Mouse (Mus musculus) embryonic facial prominence, embryonic 10.5 days (tissue): ENCODE results near the gene Cbln3. TPM values are rescaled to one million over a fixed set of nuclear protein-coding genes. Genes with fewer than 3 reads are reported as not detected.

Source experiments
- DNase-seq: peaks from one replicate; pipeline ENCODE4 v3.0.0-alpha.2; 2017; ENCODE audit warnings: low spot score
- H3K27ac ChIP-seq: fragments of 300-500 bp; sonication (generic); replicated peaks from 2 replicates; pipeline ENCODE4 v1.5.1; 2016; ENCODE audit warnings: mild to moderate bottlenecking
- H3K27me3 ChIP-seq: fragments of 300-500 bp; sonication (generic); replicated peaks from 2 replicates; pipeline ENCODE4 v1.6.1; 2016; ENCODE audit warnings: low read depth, mild to moderate bottlenecking; ENCODE audit not compliant: poor library complexity, severe bottlenecking
- H3K36me3 ChIP-seq: fragments of 300-500 bp; sonication (generic); replicated peaks from 2 replicates; pipeline ENCODE4 v1.6.1; 2016; ENCODE audit warnings: mild to moderate bottlenecking, moderate library complexity
- H3K4me1 ChIP-seq: fragments of 300-500 bp; sonication (generic); 2 replicates; pipeline ENCODE4 v1.6.1; 2016
- H3K4me3 ChIP-seq: fragments of 300-500 bp; sonication (generic); 2 replicates; pipeline ENCODE4 v1.5.1; 2016; ENCODE audit warnings: mild to moderate bottlenecking, moderate library complexity
- H3K9me3 ChIP-seq: fragments of 300-500 bp; sonication (generic); 2 replicates; pipeline ENCODE4 v1.6.1; 2016; ENCODE audit warnings: mild to moderate bottlenecking
- WGBS: fragments of 180-500 bp; shearing (Covaris S2); methylation state at CpG from one replicate; pipeline ENCODE4 v1.1.7; 2016; 5-methylcytosine and 5-hydroxymethylcytosine counted together
- polyA plus RNA-seq: library from polyadenylated mRNA; unstranded; fragments of >200 nt; fragmentation: Nextera tagmentation; extraction: Ambion mirVana; gene quantifications from 2 replicates; pipeline ENCODE4 v1.2.1, GENCODE M21; 2016

The Cbln3 gene
- polyA plus RNA-seq, result 0.09 and 0.15 TPM in 2 replicates

GRCm38 (mm10) chr14:55884166-55884565, at the start of gene Cbln3:
Cbln3 (minus strand) TSS chr14:55884392.
- Histone ChIP-seq H3K4me1 (peaks cover 50% of the 10 kb centered on the region), H3K9me3 (no peaks in the 10 kb centered on the region), H3K4me3 (peak within 1 kb of the TSS; percentile 79), H3K36me3 (peaks cover 31% of the 10 kb centered on the region), H3K27ac (peak within 1 kb of the TSS; percentile 95), H3K27me3 (no peaks in the 10 kb centered on the region)
- WGBS, result 39% methylated on average over 4 of the region's 4 CpGs
- DNase-seq, result no peak

GRCm38 (mm10) chr14:55933586-55933985, 49.4 kb upstream of the Cbln3 start:
- Histone ChIP-seq H3K27me3 (no peaks in the 10 kb centered on the region), H3K4me3 (no peak overlapping the region), H3K36me3 (no peaks in the 10 kb centered on the region), H3K9me3 (peaks cover 9% of the 10 kb centered on the region; the same call in 1 of the 2 replicates), H3K4me1 (peaks cover 23% of the 10 kb centered on the region), H3K27ac (0 out of 2 replicates have a peak overlapping the region, but pooled peaks have one; percentile 55)
- peak; percentile 33 for DNase-seq
- WGBS, result 51% methylated on average over 7 of the region's 7 CpGs

- no peak overlapping the region for H3K27ac ChIP-seq
- 61% methylated on average over 12 of the region's 12 CpGs for WGBS
- H3K4me1 ChIP-seq, result peaks cover 17% of the 10 kb centered on the region
These were observed 45.2 kb upstream of the Cbln3 start for GRCm38 (mm10) chr14:55929263-55929997.

GRCm38 (mm10) chr14:55926847-55927246, 42.7 kb upstream of the Cbln3 start:
- DNase-seq, result no peak
- Histone ChIP-seq H3K4me1 (peaks cover 13% of the 10 kb centered on the region), H3K27ac (no peak overlapping the region), H3K36me3 (no peaks in the 10 kb centered on the region), H3K9me3 (peaks cover 8% of the 10 kb centered on the region; the same call in 1 of the 2 replicates), H3K27me3 (no peaks in the 10 kb centered on the region), H3K4me3 (no peak overlapping the region)
- 80% methylated on average over 4 of the region's 4 CpGs for WGBS

More at GRCm38 (mm10) chr14:55929263-55929997, 45.2 kb upstream of the Cbln3 start:
- H3K36me3 ChIP-seq, result no peaks in the 10 kb centered on the region
- H3K27me3 ChIP-seq, result no peaks in the 10 kb centered on the region
- H3K9me3 ChIP-seq, result peaks cover 9% of the 10 kb centered on the region; the same call in 1 of the 2 replicates
- no peak overlapping the region for H3K4me3 ChIP-seq
- DNase-seq, result peak; percentile 12

- peaks cover 18% of the 10 kb centered on the region for H3K4me1 ChIP-seq
- no peaks in the 10 kb centered on the region for H3K9me3 ChIP-seq
- no peak overlapping the region for H3K4me3 ChIP-seq
- H3K27ac ChIP-seq, result no peak overlapping the region
- DNase-seq, result no peak
- WGBS, result 75% methylated on average over 7 of the region's 7 CpGs
- peaks cover 12% of the 10 kb centered on the region; the same call in 1 of the 2 replicates for H3K27me3 ChIP-seq
- H3K36me3 ChIP-seq, result no peaks in the 10 kb centered on the region
These were observed 38.5 kb upstream of the Cbln3 start for GRCm38 (mm10) chr14:55922475-55923232.

- H3K36me3 ChIP-seq, result no peaks in the 10 kb centered on the region
- peak; percentile 78 for DNase-seq
- H3K4me3 ChIP-seq, result no peak overlapping the region
- whole genome bisulfite sequencing, result 38% methylated on average over 14 of the region's 14 CpGs
- H3K27ac ChIP-seq, result peak overlapping the region; percentile 66
- H3K9me3 ChIP-seq, result no peaks in the 10 kb centered on the region; the same call in 1 of the 2 replicates
- H3K4me1 ChIP-seq, result peaks cover 18% of the 10 kb centered on the region
- peaks cover 12% of the 10 kb centered on the region; the same call in 1 of the 2 replicates for H3K27me3 ChIP-seq
These were observed 34.3 kb upstream of the Cbln3 start for GRCm38 (mm10) chr14:55918240-55919082.

- Histone ChIP-seq H3K36me3 (no peaks in the 10 kb centered on the region), H3K27me3 (no peaks in the 10 kb centered on the region), H3K9me3 (no peaks in the 10 kb centered on the region; the same call in 1 of the 2 replicates), H3K4me1 (peaks cover 2% of the 10 kb centered on the region; the same call in 1 of the 2 replicates), H3K4me3 (no peak overlapping the region), H3K27ac (no peak overlapping the region)
- 44% methylated on average over 4 of the region's 4 CpGs for WGBS
- DNase-seq, result no peak
These were observed 29.2 kb upstream of the Cbln3 start for GRCm38 (mm10) chr14:55913406-55913805.

GRCm38 (mm10) chr14:55905518-55905917, 21.3 kb upstream of the Cbln3 start:
- H3K27ac ChIP-seq, result no peak overlapping the region
- no peak overlapping the region for H3K4me3 ChIP-seq
- no peaks in the 10 kb centered on the region for H3K36me3 ChIP-seq
- no peaks in the 10 kb centered on the region for H3K27me3 ChIP-seq
- H3K4me1 ChIP-seq, result peaks cover 7% of the 10 kb centered on the region
- no peaks in the 10 kb centered on the region for H3K9me3 ChIP-seq
- WGBS, result 39% methylated on average over 1 of the region's 1 CpGs
- no peak for DNase-seq

- H3K27me3 ChIP-seq, result no peaks in the 10 kb centered on the region
- H3K36me3 ChIP-seq, result peaks cover 34% of the 10 kb centered on the region
- 9% methylated on average over 12 of the region's 12 CpGs for WGBS
- H3K4me1 ChIP-seq, result peaks cover 25% of the 10 kb centered on the region
- H3K9me3 ChIP-seq, result no peaks in the 10 kb centered on the region
- peak overlapping the region; percentile 64 for H3K4me3 ChIP-seq
- no peak for DNase-seq
- H3K27ac ChIP-seq, result peak overlapping the region; percentile 87
These were observed 16.2 kb upstream of the Cbln3 start for GRCm38 (mm10) chr14:55900414-55900755.

GRCm38 (mm10) chr14:55899701-55900413, 15.7 kb upstream of the Cbln3 start, which contains the start of gene Sdr39u1:
Sdr39u1 (minus strand) TSS chr14:55900293.
- Histone ChIP-seq H3K27me3 (no peaks in the 10 kb centered on the region), H3K27ac (peak within 1 kb of the TSS; percentile 87), H3K4me1 (peaks cover 25% of the 10 kb centered on the region), H3K9me3 (no peaks in the 10 kb centered on the region), H3K36me3 (peaks cover 40% of the 10 kb centered on the region), H3K4me3 (peak within 1 kb of the TSS; percentile 64)
- peak; percentile 91 for DNase-seq
- 2% methylated on average over 39 of the region's 39 CpGs for WGBS

- WGBS, result 91% methylated on average over 7 of the region's 7 CpGs
- H3K36me3 ChIP-seq, result peaks cover 49% of the 10 kb centered on the region
- H3K27me3 ChIP-seq, result no peaks in the 10 kb centered on the region
- peaks cover 25% of the 10 kb centered on the region for H3K4me1 ChIP-seq
- no peaks in the 10 kb centered on the region for H3K9me3 ChIP-seq
- H3K4me3 ChIP-seq, result peak overlapping the region; percentile 64; the same call in 1 of the 2 replicates
- DNase-seq, result no peak
- no peak overlapping the region for H3K27ac ChIP-seq
These were observed 14.8 kb upstream of the Cbln3 start for GRCm38 (mm10) chr14:55898947-55899346.
